Mouse (Mus musculus) cerebellum, adult (tissue): Measurements from ENCODE around the gene Bid.
"Not testable (repeated sequence)": the region's sequence is repeated elsewhere in the genome, so short reads cannot be mapped to it uniquely, and the experiment has no call there.

Experiments
- ATAC-seq: cut with Nextera tagmentation; 2 replicates; pipeline ENCODE4 v1.9.2; 2017; ENCODE audit warnings: mild to moderate bottlenecking, moderate library complexity, mixed read lengths; ENCODE audit not compliant: insufficient number of reproducible peaks, low FRiP score, low TSS enrichment

The Bid gene

GRCm38 (mm10) chr6:120906521-120906920 is 10.1 kb downstream of the Bid start:
- no peak for ATAC-seq

GRCm38 (mm10) chr6:120905111-120905510 is 11.5 kb downstream of the Bid start:
- ATAC-seq, result no peak

- no peak for ATAC-seq
Measured at GRCm38 (mm10) chr6:120903961-120904360, 12.7 kb downstream of the Bid start.

DNA sequence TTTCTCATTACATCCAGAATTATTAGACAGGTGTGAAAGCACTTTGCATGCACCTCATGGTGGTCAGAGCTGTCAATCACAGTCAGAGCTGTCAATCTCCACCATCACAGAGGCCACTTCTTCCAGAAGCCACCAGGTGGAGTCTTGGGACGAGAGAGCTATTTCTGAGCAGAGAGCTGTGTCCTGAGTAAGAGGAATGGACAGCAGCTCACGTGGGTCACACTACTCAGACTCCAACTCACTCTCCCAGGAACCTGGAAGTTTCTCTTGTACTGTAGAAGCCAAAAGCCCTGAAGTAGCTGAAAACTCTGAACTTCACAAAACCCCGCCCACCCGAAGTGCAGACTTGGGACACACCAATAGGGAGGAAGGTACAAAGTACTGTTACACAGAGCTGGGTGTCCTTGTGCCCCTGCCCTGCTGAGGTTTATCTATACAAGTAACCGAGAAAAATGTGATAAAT is 13.2 kb downstream of the Bid start:
- ATAC-seq, result no peak

- ATAC-seq, result no peak
Measured at GRCm38 (mm10) chr6:120901776-120902645, 14.6 kb downstream of the Bid start.

DNA sequence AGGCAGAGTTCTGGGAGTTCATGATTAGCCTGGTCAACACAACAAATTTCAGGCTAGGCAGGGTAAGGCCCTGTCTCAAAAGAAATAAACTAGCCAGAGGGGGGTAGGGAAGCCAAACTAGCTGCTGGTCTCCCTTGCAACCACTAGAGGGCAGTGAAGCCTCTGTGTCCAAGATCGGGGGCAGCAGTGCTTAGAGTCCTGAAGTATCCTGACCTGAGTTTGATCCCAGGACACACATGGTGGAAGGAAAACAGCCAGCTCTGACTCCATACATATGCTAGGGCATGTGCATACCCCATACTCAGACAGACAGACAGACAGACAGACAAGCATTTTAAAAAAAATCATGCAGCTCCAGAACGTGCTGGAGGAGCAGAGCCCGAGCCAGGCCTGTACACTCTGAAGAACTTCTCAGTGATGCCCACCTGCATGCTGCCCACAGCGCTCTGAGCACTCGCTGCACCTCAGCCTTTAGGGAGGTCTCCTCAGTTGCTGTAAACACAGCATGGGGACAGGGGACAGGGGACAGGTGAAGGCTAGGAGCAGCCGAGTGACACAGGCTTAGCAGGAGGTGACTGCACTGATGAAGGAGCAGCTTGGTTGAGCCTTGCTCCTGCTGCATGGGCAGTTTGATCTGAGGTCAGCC is 18.3 kb downstream of the Bid start:
- peak; percentile 37 for ATAC-seq

DNA sequence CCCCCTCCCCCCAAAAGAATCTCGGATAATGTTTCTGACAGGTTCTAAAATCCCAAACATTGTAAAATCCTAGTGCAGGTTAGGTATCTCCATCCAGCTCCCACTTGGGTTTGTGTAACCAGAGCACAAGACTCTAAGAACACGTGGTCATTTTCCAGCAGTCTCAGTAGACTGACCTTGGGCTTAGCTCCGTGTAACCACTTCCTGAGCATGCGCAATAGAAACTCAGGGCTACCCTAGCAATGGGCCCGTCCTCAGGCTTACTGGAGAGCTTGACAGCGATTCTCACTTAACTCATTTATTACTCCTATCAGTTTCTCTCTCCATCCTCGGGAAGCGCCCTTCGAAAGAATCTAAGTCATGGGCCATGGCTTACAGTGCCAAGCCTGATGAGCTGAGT is 22.1 kb downstream of the Bid start:
- ATAC-seq, result no peak

GRCm38 (mm10) chr6:120894089-120894488 is 22.6 kb downstream of the Bid start:
- no peak for ATAC-seq

- no peak for ATAC-seq
Measured at GRCm38 (mm10) chr6:120886696-120887095, 30.0 kb downstream of the Bid start.

DNA sequence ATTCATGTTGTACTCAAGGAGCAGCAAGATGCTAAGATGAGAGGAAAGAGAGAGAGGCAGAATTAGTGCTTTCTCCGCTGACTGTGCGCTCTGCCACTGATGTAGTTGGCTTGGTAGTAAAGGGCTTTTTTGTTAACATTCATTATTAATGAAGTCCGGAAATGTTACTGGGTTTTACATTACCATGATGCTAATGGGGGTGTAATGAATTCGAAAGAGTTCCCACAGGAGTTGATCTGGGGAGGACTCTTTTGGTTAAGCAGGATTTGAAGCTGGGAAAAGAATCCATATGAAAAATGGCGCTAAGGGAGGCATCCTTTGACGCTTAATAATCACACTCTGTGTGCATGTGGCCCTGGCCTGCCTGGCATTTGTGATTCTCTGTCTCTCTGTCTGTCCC is 32.2 kb downstream of the Bid start:
- no peak for ATAC-seq

GRCm38 (mm10) chr6:120879046-120879445 is 37.6 kb downstream of the Bid start:
- ATAC-seq, result no peak

- no peak for ATAC-seq
Measured at GRCm38 (mm10) chr6:120873874-120874273, 42.8 kb downstream of the Bid start.

GRCm38 (mm10) chr6:120871286-120871685 is 45.4 kb downstream of the Bid start:
- ATAC-seq, result no peak

GRCm38 (mm10) chr6:120868824-120869223 is 47.8 kb downstream of the Bid start:
- ATAC-seq, result no peak

GRCm38 (mm10) chr6:120866051-120866814 is 50.4 kb downstream of the Bid start:
- no peak for ATAC-seq

DNA sequence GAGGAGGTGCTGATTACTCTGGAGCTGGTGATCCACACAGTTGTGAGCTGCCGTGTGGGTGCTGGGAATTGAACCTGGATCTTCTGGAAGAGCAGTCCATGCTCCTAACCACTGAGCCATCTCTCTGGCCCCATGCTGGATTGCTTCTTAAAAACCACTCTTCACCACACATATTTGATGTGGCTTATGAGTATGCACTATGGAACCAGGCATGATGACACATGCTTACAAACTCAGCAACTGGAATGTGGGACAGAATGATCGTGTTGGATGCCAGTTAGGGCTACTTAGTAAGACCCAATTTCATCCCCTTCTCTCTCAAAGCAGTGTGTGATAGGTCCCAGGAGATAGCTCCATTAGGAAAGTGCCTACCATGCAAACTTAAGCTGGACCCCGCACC is 56.6 kb downstream of the Bid start:
- ATAC-seq, result no peak

- ATAC-seq, result peak; percentile 52; the same call in 1 of the 2 replicates
Measured at GRCm38 (mm10) chr6:120858217-120858711, 58.4 kb downstream of the Bid start.

DNA sequence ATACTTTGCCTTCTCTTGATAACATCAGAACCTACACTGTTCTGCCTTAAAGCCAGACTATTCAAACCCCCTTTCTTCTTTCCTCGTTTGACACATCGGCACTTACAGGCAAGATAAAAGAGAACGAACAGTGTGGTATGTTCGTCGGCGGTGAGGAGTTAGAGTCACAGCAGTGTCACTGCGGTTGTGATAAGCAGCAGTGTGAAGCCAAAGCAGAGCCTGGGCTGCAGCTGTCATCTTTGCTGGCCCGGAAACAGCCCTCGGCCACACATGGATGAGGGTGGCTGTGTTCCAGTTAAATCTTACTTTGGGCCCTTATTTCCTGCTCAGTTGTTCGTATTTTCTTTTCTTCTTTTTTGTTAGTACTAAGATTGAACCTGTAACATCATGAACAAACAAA is 62.2 kb downstream of the Bid start:
- ATAC-seq, result no peak

- not testable (repeated sequence) for ATAC-seq
Measured at GRCm38 (mm10) chr6:120850720-120851119, 65.9 kb downstream of the Bid start.
